Mouse (Mus musculus) hindbrain, embryonic 14.5 days (tissue): ENCODE measurements around the gene Rsph1. TPM values are rescaled to one million over a fixed set of nuclear protein-coding genes. Genes with fewer than 3 reads are reported as not detected.

Experiments
- ATAC-seq: fragments of 200-750 bp; cut with Nextera tagmentation; 2 replicates; pipeline ENCODE4 v1.8.0; 2017; ENCODE audit warnings: moderate number of reproducible peaks, mild to moderate bottlenecking, moderate TSS enrichment, moderate library complexity; ENCODE audit not compliant: low FRiP score
- DNase-seq: peaks from one replicate; pipeline ENCODE4 v3.0.0-alpha.2; 2015; ENCODE audit warnings: low spot score
- H3K27ac ChIP-seq: fragments of 300-500 bp; sonication (generic); 2 replicates; pipeline ENCODE4 v1.5.1; 2014; ENCODE audit warnings: mild to moderate bottlenecking, moderate library complexity
- H3K27me3 ChIP-seq: fragments of 300-500 bp; sonication (generic); 2 replicates; pipeline ENCODE4 v1.6.1; 2014; ENCODE audit warnings: mild to moderate bottlenecking, low read length, mixed read lengths; ENCODE audit not compliant: control insufficient read depth, insufficient read depth
- H3K36me3 ChIP-seq: fragments of 300-500 bp; sonication (generic); replicated peaks from 2 replicates; pipeline ENCODE4 v1.6.1; 2014; ENCODE audit not compliant: control insufficient read depth, insufficient read depth
- H3K4me1 ChIP-seq: fragments of 300-500 bp; sonication (generic); replicated peaks from 2 replicates; pipeline ENCODE4 v1.6.1; 2014; ENCODE audit warnings: antibody characterized with exemption, low read length, mixed read lengths; ENCODE audit not compliant: control insufficient read depth, insufficient read depth
- H3K4me2 ChIP-seq: fragments of 300-500 bp; sonication (generic); replicated peaks from 2 replicates; pipeline ENCODE4 v1.6.1; 2014; ENCODE audit warnings: mild to moderate bottlenecking, moderate library complexity
- H3K4me3 ChIP-seq: fragments of 300-500 bp; sonication (generic); replicated peaks from 2 replicates; pipeline ENCODE4 v1.5.1; 2014; ENCODE audit warnings: mild to moderate bottlenecking, low read length
- H3K9ac ChIP-seq: fragments of 300-500 bp; sonication (generic); 2 replicates; pipeline ENCODE4 v1.6.1; 2014
- H3K9me3 ChIP-seq: fragments of 300-500 bp; sonication (generic); 2 replicates; pipeline ENCODE4 v1.6.1; 2016; ENCODE audit warnings: low read length; ENCODE audit not compliant: control insufficient read depth
- WGBS: fragments of 180-500 bp; shearing (Covaris S2); extraction: QIAGEN DNeasy Blood & Tissue Kit; methylation state at CpG from one replicate; pipeline ENCODE4 v1.1.7; 2014; 5-methylcytosine and 5-hydroxymethylcytosine counted together
- polyA plus RNA-seq: library from polyadenylated mRNA; unstranded; fragments of >200 nt; fragmentation: Nextera tagmentation; extraction: Ambion mirVana; gene quantifications from 2 replicates; pipeline ENCODE4 v1.2.1, GENCODE M21; 2014

Gene Rsph1
- polyA plus RNA-seq, 1 experiment from 2014 or later: 5.0 TPM

GRCm38 (mm10) chr17:31317521-31318272 is 40.5 kb upstream of the Rsph1 start:
- Histone ChIP-seq H3K27ac (no peak overlapping the region), H3K9me3 (no peaks in the 10 kb centered on the region), H3K4me1 (peaks cover 8% of the 10 kb centered on the region), H3K4me3 (no peak overlapping the region), H3K27me3 (no peaks in the 10 kb centered on the region), H3K9ac (no peak overlapping the region), H3K36me3 (peaks cover 6% of the 10 kb centered on the region), H3K4me2 (no peak overlapping the region)
- WGBS: 45% methylated on average over 22 of the region's 22 CpGs
- ATAC-seq: no peak
- no peak for DNase-seq

DNA sequence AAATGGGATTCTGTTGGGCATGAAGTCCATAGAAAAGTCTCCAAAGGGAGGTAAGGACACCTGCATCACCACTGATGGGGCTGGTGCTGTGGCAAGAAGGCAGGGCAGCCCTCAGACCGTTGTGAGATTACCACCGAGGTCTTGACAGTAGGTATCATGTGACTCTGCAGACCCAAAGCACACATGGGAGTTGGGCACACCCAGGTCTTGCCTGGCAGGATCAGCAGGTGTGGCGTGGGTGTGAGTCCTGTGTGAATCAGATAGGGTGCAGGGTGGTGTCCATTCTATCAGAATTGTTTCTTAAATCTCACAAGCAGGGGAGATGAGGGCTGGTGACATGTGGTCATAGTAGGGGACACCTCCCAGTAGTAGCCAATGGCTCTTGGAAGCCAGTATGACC is 39.8 kb upstream of the Rsph1 start:
- Histone ChIP-seq H3K36me3 (peaks cover 6% of the 10 kb centered on the region), H3K4me2 (no peak overlapping the region), H3K9ac (no peak overlapping the region), H3K9me3 (no peaks in the 10 kb centered on the region), H3K27ac (no peak overlapping the region), H3K4me1 (peaks cover 8% of the 10 kb centered on the region), H3K4me3 (no peak overlapping the region), H3K27me3 (no peaks in the 10 kb centered on the region)
- DNase-seq (no peak), ATAC-seq (no peak)
- WGBS: 92% methylated on average over 3 of the region's 3 CpGs

- WGBS: 77% methylated on average over 6 of the region's 6 CpGs
- no peak for DNase-seq
Observed at GRCm38 (mm10) chr17:31315993-31316392, 38.8 kb upstream of the Rsph1 start.

GRCm38 (mm10) chr17:31315046-31315792 is 38.0 kb upstream of the Rsph1 start:
- peaks cover 8% of the 10 kb centered on the region for H3K4me1 ChIP-seq
- peak overlapping the region; percentile 41; the same call in 1 of the 2 replicates for H3K27ac ChIP-seq
- H3K4me2 ChIP-seq: no peak overlapping the region
- no peak overlapping the region for H3K4me3 ChIP-seq
- H3K36me3 ChIP-seq: peaks cover 6% of the 10 kb centered on the region
- H3K9ac ChIP-seq: no peak overlapping the region
- H3K27me3 ChIP-seq: no peaks in the 10 kb centered on the region
- ATAC-seq: no peak
- WGBS: 15% methylated on average over 13 of the region's 13 CpGs
- DNase-seq: no peak
- no peaks in the 10 kb centered on the region for H3K9me3 ChIP-seq

More at GRCm38 (mm10) chr17:31315993-31316392, 38.8 kb upstream of the Rsph1 start:
- H3K36me3 ChIP-seq: peaks cover 6% of the 10 kb centered on the region
- H3K27me3 ChIP-seq: no peaks in the 10 kb centered on the region
- no peak overlapping the region for H3K4me2 ChIP-seq
- no peak overlapping the region for H3K27ac ChIP-seq
- ATAC-seq: no peak
- H3K9ac ChIP-seq: no peak overlapping the region
- H3K4me3 ChIP-seq: no peak overlapping the region
- peaks cover 8% of the 10 kb centered on the region for H3K4me1 ChIP-seq
- no peaks in the 10 kb centered on the region for H3K9me3 ChIP-seq

DNA sequence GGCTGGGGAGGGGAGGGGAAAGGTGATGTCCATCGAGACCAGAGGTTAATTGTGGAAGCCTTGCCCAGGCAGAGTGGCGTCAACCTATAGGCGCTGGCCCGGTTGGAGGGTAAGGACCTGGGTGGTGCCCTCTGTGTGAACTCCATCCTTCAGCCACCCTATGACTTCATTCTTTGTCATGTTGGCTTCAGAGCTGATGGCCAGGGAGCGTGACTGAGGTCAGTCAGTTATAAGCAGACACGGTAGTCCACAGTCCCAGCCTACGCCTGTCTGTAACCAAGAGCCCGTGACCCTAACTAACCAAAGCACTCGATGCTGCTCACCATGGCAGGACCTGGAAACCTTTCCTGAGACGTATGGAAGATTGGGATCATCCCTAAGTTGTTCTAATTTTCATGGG is 35.5 kb upstream of the Rsph1 start:
- Histone ChIP-seq H3K4me1 (peaks cover 13% of the 10 kb centered on the region), H3K4me3 (no peak overlapping the region), H3K9me3 (no peaks in the 10 kb centered on the region), H3K27me3 (no peaks in the 10 kb centered on the region), H3K36me3 (peaks cover 14% of the 10 kb centered on the region), H3K27ac (no peak overlapping the region), H3K4me2 (no peak overlapping the region), H3K9ac (no peak overlapping the region)
- ATAC-seq: no peak
- WGBS: 54% methylated on average over 10 of the region's 10 CpGs
- DNase-seq: no peak

DNA sequence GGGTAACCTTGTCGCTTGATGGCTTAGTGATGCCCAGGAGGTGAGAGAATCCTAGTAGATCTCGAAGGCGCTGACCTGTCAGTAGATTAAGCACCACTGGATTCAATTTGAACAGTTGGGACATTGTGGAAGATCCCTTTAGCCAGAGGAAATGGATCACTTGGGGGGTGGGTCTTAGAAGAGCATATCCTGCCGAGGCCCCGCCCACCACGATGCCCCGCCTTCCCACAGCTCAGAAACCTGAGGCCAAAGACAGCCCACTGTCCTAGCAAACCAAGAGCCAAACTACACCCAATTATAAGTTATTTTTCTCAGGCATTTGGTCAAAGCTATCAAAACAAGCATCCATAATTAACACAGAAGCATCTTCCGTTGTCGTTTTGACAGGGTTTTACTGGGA is 33.9 kb upstream of the Rsph1 start:
- Histone ChIP-seq H3K4me3 (no peak overlapping the region), H3K36me3 (peaks cover 9% of the 10 kb centered on the region; the same call in 1 of the 2 replicates), H3K9ac (no peak overlapping the region), H3K9me3 (no peaks in the 10 kb centered on the region), H3K27ac (no peak overlapping the region), H3K4me2 (no peak overlapping the region), H3K27me3 (no peaks in the 10 kb centered on the region), H3K4me1 (peaks cover 13% of the 10 kb centered on the region)
- DNase-seq: no peak
- no peak for ATAC-seq
- WGBS: 80% methylated on average over 9 of the region's 9 CpGs

- peak; percentile 73 for ATAC-seq
- Histone ChIP-seq H3K36me3 (peaks cover 9% of the 10 kb centered on the region; the same call in 1 of the 2 replicates), H3K4me3 (no peak overlapping the region), H3K9me3 (no peaks in the 10 kb centered on the region), H3K27ac (peak overlapping the region; percentile 32), H3K4me1 (peaks cover 6% of the 10 kb centered on the region; the same call in 1 of the 2 replicates), H3K27me3 (no peaks in the 10 kb centered on the region), H3K9ac (peak overlapping the region; percentile 4; the same call in 1 of the 2 replicates), H3K4me2 (no peak overlapping the region)
- WGBS: 12% methylated on average over 6 of the region's 6 CpGs
- DNase-seq: peak; percentile 38
Observed at GRCm38 (mm10) chr17:31309281-31309793, 32.2 kb upstream of the Rsph1 start.

- 92% methylated on average over 7 of the region's 7 CpGs for WGBS
Observed at GRCm38 (mm10) chr17:31308291-31308816, 31.2 kb upstream of the Rsph1 start.

DNA sequence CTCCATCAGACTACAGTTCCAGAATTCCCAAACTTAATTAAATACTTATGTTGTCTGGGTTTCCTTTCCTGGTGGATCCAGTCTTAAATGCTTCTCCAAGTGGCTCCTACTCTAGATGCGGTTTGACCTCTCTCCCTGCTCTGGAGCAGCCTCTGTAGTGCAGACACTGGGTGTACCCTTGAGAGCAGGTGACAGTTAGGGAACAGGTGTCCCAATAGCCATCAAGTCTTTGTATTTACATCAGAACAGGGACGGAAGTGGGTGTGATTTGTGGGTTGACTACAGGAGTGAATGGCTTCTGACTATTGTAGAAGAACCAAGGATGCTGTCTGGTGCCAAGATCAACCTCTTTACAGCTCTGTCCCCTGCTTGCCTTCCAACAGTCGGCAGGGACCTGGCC is 30.6 kb upstream of the Rsph1 start:
- WGBS: 89% methylated on average over 3 of the region's 3 CpGs
- H3K9me3 ChIP-seq: no peaks in the 10 kb centered on the region
- no peaks in the 10 kb centered on the region for H3K27me3 ChIP-seq

More at GRCm38 (mm10) chr17:31308291-31308816, 31.2 kb upstream of the Rsph1 start:
- Histone ChIP-seq H3K4me2 (no peak overlapping the region), H3K4me3 (no peak overlapping the region), H3K9ac (no peak overlapping the region), H3K27ac (no peak overlapping the region), H3K27me3 (no peaks in the 10 kb centered on the region), H3K36me3 (0 out of 2 replicates have a peak, but pooled peaks cover 9% of the 10 kb centered on the region), H3K4me1 (peaks cover 6% of the 10 kb centered on the region; the same call in 1 of the 2 replicates), H3K9me3 (no peaks in the 10 kb centered on the region)
- DNase-seq (no peak), ATAC-seq (no peak)

More for the DNA sequence above, 30.6 kb upstream of the Rsph1 start:
- no peak overlapping the region for H3K4me3 ChIP-seq
- H3K4me2 ChIP-seq: no peak overlapping the region
- DNase-seq (no peak), ATAC-seq (no peak)
- H3K27ac ChIP-seq: no peak overlapping the region
- H3K36me3 ChIP-seq: 0 out of 2 replicates have a peak, but pooled peaks cover 9% of the 10 kb centered on the region
- 0 out of 2 replicates have a peak, but pooled peaks cover 6% of the 10 kb centered on the region for H3K4me1 ChIP-seq
- no peak overlapping the region for H3K9ac ChIP-seq
